Mouse (Mus musculus) cerebellum, adult 9-11 months (tissue): Measurements from ENCODE around the gene Fgf13.

Experiments
- DNase-seq: peaks from one replicate; pipeline ENCODE4 v3.0.0; 2022

The Fgf13 gene

DNA sequence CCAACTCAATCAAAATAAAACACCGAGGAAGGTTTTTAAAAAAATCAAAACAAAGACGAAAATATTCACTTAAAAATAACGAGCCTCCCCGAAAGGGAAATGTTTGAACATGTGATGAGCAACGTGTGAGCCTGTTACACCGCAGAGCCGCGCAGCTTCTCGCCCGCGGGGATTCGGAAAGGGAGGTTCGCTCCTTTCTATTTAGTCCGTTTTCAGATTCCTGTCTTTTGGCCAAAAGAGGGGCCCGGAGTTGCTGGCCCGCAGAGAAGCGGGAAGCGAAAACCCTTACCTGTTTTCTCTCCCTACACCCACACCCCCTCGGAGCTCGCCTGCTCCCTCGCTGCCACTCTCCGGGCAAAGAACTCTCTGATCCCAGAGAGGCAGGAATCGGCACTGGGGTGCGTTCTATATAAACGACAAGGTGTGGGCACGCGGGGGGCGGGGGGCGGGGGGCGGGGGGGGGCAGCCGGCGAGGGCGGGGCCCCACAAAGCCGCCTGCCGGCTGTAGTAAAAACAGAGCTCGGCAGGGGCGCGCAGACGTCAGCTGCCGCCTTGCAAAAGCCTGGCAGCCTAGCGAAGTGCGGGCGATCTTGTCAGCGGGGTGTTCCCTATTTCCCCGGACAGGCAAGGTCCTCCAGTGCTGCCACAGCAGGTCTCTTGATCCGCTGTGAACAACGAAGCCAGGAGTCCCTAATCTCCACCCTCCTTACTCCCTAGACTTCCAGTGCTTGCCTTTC lies at the start of gene Fgf13:
TSS of gene Fgf13 (minus strand) at position 377 of the 737 bp plus-strand sequence.
- DNase-seq, result peak; percentile 45

DNA sequence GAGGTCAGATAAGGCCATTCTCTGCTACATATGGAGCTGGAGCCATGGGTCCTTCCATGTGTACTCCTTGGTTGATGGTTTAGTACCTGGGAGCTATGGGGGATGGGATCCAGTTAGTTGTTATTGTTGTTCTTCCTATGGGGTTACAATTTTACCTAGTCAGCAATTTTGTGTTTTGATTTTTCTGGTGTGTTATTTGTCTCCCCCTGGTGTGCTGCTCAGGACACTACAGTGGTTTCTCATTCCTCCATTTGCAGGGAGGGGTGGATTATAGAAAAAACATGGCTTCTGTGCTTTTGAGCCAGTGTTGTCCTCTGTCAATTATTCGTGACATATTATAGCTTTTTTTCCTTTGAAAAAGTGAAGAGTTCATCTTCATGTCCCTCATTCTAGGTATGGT lies 38.7 kb upstream of the Fgf13 start:
- DNase-seq, result no peak

DNA sequence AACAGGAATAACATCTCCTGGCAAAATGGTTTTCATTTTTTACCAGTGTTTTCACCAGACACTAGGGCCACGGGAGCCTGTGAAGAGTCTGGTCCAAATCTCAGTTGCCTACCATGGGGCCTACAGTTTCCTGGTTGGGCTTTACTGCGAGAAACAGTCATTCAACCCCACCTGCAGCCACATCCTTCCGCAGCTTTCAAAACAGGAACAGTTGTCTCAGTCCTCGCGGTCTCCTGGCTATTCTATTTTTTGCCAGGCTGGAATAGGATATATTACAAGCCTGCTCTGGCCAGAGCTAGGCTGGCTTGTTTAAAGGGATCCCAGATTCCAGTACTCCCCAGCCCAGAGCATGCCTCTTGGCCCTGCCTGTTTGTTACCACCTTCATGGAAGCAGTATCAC lies 21.2 kb upstream of the Fgf13 start:
- DNase-seq, result no peak

DNA sequence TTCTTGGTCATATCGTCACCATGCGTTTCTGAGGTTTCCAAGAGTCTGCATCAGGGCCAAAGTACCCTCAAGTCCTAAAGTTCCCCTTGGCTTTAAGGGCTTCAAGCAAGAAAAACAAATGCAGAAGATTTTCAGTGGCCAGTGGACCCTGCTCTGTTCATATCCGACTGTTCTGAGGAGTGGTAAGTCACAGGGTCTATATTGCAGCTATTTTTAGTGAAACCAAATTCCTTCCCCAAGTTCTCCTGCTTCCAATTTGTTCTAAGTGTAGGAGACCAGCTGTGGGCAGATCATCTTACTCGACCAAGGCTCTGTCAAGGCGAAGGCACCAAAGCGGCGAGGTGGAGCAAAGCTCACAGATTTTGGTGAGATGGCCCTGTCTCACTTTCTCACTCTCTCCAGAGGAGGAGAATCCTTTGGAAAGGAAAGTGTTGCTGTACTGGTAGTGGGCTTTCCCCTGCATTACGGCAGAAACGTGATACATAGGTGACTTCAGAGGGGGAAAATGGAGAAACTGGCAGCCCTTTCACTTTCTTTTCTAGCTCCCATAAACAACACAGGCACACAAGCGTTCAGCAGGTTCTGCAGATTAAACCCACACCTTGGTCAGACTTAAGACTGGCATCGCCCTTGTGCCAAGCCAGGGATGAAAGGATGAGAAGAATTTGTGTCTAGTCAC lies 17.8 kb upstream of the Fgf13 start:
- no peak for DNase-seq

DNA sequence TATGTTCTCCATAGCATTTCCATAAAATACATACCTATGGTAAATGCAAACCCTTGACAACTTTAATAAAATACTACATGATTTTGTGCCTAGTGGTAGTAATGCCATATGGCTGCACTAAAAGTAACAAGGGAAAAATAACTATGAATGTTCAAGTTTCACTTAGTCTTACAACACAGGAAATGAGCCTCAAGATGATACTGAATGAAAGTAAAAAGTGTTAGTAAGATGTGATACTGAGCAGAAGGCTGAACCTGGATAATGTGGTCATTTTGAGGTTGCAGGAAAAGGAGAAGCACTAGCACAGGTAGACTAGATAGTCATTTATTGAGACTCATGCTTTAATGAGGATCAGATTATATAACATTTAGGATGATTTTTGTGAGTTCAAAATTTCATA lies 16.2 kb upstream of the Fgf13 start:
- no peak for DNase-seq

DNA sequence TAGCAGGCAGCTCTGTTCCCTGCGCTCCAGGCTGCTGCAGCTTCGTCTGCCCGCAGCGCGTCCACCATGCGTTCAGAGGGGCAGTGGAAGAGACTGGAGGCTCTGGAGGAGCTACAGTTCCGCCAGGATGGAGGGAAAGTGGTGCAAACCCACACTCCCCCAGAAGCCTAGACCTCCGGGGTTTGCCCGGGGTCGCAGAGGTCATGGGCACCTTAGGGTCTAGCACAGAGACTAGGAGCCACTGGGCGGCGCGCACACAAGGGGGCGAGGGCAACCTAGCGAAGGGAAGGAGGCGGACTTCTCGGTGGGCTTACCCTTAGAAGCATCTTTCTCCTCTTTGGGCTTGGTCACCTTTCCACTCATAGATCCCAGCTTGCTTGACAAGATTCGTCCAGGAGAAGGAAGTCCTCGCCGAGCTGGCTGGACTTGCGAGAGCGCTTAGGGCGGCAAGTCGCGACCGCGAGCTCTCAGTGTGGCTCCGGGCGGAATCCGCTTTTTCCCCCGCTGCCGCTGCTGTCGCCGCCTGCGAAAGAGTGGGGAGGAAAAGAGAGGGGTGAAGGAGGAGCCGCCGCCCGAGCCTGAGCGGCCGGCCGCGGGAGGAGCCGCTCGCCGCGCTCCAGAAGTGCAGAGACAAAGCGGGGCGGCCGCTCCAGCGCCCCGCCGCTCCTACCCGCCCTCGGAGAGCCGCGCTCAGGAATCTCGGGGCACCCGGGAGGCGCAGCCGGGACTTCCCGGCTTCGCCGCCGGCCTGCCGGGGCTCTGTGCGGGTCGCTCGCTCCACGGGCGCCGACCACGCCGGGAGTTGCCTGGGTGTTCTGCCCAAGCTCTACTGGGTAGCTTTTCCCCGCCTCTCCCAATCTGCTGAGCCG lies 811 bp downstream of the Fgf13 start:
- peak; percentile 37 for DNase-seq

DNA sequence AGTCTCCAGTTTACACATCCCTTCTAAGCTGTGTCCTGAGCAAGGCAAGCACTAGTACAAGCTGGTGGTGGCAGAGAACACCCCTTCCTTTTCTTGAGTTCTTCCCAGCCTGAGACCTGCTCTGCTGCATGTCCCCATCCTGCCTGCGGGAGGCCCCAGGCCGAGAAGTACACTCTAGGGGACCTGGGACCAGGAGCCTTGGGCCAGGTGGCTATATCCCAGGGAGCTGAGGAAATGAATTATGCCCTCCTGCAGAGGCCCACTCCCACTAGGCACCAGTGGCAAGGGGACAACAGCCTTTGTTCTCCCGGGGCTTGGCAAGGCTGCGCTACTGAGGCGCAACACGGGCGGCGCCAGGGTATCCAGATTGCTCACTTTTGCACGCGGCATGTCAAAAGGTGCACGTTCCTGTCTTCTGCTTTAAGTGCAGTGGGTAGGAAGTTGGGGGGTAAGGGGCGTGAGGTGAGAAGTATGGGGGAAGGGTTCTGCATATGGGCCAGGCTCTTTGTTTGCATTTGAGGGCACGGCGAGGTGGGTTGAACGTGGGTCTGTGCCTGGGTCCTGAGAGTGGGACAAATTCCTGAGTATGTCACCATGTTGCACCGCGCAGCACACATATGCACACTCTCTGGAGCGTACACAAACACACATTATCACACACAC lies 1.7 kb downstream of the Fgf13 start:
- DNase-seq, result peak; percentile 44

DNA sequence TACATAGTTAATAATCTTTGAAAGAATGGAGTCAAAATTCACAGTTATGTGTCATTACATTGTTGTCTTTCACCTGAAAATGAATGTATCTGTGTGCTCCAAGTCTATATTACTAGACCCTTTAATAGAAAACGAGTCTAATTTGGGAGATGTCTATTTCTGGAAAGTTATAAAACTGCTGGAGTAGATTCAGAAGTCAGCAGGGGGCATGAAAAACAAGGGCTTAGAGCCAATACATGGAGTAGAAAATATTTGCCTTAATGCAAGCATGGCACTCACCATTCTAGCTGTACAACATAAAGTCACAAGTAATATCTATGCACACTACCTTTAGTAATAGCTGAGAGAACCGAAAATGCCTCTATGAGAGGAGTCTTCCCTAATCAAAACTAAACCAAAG lies 19.9 kb downstream of the Fgf13 start:
- no peak for DNase-seq

DNA sequence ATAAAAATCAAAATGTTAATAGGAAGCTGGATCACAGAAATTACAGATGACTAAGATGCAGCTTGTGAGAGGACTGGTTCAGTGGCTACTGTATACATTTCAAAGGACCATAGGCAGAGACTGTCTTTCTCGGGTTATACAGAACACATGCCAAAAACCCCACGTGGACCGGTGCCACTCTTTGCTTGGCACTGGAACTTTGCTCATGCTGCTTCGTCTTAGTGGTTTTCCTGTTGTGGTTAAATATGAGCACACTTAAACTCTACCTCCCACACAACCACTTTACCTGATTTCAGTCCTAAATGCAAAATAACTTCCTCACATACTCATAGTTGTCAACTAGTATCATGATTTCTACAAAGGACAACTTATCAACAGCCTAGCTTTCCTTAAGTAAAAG lies 59.6 kb downstream of the Fgf13 start:
- DNase-seq, result peak; percentile 2

DNA sequence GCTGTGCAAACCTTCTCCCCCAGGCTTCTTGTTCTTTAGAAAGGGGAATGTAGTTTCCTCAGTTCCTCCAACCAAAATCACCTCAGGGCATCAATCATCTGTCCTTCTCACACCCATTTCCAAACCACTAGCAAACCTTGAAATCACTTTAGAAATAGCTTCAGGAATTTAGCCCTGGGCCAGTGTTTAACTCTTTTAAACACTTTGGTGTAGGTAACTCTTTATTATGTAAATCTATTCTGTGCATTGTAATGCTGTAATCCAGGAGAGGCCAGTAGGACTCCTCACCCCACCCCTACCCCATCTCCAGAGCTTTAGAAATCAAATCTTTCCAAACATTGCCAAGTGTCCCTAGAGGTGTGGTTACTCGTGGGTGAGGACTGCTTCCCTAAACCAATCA lies 74.5 kb downstream of the Fgf13 start:
- DNase-seq, result no peak

DNA sequence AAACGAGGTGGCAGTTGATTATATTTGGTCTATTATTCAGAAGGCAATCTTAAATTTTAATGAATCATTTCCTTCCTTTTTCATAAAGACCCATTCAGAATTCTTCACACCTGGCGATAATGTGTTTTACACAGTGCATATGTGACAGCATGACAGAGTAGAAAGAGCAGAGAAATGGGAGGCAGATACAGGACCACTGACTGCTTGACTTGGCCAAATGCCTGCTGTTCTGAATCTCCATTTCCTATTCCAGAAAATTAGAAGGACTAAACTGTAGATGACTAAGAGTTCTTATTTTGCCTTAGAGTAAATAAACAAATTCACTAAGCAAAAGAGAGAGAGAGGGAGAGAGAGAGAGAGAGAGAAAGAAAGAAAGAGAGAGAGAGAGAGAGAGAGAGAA lies 82.4 kb downstream of the Fgf13 start:
- DNase-seq, result no peak

DNA sequence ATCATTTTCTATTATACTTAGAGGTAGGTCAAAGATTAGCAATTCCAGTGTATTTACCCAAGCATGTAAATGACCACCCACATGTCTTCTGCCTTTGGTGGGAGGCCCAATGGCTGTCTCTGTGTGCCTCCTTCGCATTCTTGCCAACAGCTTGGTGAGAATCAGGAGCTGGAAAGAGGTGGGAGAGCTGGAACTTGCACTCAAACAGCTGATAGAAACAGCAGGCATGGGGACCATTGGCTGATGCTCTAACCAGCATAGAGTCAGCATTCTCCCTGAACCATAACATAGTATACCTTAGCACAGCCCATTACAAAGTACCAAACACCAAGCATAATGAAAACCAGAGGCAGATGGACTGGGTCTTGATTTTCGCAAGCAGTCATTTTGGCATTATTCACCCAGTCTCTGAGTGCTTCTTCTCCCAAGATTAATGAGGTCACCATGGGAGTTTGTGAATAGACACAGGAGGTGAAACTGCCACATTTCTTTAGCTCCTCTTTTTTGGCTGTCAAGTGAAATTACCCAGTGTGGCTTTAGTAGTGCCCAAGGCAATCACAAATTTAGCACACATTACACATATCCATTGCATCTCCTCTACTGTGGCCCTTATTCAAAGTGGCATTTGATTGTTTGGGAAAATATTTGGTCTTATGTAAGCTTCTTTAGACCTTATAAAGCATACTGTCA lies 165.1 kb downstream of the Fgf13 start:
- DNase-seq, result peak; percentile 5

DNA sequence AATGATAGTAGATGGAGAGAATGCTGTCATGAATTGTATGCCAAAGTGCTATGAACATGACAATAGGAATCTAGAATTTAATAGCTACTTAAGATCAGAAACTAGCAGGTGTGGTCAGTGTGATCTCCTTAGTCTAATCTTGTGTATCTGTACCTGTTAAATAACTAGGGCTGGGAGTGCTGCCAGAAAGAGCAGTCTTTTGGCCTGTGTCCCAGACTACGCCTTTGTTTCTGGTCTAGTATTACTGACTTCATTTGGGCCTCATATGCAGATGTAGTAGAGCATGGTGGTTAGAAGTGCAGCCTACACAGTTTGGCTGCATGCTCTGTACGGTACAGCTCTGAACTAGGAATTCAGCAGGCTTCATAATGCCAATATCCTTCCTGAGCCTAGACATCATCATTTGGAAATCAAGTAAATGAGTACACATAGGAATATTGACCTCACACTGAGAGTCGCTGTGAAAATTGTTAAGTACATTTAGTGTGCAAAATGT lies 276.9 kb downstream of the Fgf13 start:
- peak; percentile 17 for DNase-seq

DNA sequence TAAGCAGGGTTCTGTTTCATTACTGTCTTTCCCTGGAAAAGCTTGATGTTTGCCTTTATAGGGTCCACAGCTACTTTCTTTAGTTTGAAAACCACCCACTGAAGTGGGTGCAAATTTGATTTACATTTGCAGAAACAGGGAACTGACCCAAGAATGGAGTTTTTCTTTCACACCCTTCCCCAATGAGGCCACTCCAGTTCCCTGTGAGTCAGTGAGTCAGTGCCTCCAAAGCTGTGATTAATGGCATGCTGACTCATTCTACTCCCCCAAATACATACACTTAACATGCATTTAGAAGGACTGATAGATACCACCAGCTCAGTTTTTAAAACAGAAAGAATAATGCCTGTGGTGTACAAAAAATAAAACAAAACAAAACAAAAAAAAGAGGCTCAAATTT lies 316.3 kb downstream of the Fgf13 start:
- no peak for DNase-seq

DNA sequence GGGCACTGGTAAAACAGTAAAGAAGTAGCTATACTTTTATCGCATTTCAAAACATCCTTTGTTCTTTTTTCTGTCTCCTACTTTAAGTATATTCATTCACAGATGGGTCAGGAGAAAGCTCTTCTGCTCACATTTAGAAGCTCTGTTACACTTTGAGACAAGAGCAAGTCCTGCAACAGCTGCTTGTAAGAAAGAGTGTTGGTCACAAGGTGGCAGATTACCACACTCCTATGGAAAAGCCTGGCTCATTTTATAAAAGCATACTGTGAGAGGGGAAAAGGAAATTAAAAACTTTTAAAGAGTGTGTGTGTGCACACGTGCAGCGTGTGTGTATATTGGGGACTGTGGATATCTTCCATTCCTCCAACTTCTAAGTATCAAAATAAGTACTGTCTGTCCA lies 324.1 kb downstream of the Fgf13 start:
- no peak for DNase-seq

DNA sequence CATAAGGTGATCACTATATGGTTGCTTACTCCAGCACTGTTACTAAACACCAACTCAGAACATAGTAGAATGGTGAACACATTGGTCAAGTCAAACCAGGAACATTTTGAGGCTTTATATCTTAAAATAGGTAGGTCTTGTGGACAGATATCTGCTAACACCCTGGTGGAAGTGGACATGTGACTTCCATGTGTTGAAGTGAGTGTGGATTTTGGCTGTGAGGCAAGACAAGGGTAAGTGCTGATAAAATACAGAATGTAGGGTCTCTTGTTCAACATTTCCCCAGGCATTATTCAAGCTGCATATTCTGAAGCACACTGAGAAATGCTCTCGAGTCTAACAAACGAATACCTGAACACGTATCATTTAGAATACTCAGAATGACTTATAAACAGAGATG lies 324.7 kb downstream of the Fgf13 start:
- no peak for DNase-seq

DNA sequence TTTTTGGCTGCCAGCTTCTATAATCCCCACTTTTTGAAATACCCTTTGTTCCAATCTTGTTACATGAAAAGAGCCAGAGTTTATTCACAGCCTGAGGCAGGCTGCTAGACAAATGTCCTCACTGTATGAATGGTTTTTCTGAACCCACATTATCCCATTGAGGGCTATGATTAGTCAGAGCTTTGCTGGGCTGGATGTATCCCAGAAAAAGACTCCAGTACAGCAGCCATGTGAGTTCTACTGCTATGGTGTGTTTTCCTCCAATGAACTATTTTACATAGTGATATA lies 326.5 kb downstream of the Fgf13 start:
- no peak for DNase-seq

DNA sequence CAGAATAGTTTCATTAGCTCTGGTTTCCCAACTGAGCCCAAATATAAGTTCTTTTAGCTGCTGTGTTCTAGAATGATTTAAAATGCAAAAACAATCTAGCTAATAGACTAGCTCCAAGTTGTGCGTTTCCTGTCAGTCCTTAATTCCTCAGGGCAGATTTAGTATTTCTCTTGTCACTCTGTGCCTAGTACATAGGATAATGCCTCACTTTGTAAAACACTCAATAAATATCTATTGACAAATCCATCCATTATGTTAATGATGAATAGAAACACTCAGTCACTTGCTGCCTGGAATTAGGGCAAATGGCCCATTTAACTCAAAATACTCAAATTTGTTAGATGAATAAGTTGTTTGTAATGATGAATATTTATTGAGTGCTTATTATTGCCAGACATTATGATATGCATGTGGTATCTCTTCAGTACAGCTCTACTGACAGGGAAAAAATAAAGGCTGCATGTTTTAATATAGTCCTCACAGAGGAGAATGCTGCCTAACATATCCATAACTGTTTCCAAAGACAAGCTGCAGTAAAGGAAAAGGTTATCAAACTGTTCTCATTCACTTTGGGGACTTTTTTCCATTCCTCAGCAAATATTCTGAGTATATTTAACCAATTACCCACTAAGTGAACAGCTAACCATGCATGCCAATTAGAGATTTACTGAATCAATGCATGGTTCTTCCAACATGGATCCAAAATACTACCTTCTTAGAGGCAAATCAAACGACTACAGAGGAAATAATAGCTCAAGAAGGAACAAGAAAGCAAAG lies 327.0 kb downstream of the Fgf13 start:
- DNase-seq, result no peak

DNA sequence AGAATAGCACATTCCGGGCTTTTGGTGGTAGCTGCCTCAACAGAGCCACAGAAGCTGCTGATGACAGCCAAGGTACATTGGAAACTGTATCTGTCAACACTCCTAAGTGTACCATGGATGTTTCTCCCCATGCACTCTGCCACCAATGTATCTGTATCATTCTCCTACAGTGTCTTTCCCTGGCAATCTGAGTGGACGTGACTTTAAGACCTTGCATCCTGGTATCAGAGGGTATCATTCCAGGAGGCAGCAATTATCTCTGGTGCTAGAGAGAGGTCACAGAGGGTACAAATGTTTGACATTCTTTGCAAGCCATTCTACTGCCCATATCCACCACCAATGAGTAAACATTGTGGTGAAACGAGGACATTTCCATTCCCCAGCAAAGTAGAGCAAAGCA lies 347.2 kb downstream of the Fgf13 start:
- DNase-seq, result no peak

DNA sequence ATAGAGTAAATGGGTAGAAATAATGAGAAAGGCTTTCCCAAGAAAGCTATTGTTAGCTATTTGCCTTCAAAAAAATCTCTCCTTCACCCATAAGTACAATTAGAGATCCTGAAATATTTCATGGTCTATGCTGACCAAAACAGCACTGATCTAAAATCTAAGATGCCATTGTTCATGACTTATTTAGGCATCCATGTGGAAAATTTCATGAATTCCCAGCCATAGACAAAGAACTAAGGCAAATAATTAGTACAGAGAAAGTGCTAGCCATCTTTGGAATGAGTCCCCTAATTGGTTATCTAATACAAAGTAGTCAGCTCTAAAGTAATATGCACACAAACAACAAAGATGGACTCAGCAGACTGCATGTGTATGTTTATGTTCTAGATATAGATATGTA lies 366.7 kb downstream of the Fgf13 start:
- no peak for DNase-seq

DNA sequence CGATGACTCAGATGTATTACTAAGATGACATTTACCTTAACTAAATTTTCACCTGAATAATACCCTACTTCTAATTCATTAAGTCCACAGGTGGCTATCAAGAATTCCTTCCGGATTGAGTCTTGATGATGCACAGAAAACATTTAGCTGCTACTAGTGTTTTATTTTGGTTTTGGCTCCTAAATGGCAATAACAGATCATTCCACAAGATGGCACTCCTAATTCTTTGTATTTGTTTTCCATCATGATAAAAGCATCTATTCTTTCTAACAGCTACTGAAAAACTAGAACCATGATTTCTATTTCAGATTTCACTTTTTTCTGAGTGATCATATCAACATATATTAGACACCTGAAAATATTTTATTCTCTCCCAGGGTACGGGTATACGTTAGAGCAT lies 373.7 kb downstream of the Fgf13 start:
- DNase-seq, result no peak

DNA sequence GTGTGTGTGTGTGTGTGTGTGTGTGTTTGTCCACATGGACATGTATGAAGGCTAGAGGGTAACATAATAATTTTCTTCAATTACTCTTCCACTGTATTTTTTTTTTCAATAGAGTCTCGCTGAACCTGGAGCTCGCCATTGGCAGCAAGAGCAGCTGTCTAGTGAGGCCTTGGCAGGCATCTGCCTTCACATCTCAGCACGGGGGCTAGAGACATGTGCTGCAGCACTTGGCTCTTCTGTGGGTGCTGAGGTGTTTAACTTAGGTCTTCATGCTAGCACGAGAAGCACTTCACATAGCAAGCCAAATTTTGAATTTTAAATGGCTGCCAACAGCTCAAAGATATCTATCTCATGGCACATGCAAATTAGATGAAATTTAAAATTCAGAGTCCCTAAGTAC lies 380.9 kb downstream of the Fgf13 start:
- peak; percentile 27 for DNase-seq
